Mouse (Mus musculus): ENCODE data around the gene Slc26a3.

Gene Slc26a3

DNA sequence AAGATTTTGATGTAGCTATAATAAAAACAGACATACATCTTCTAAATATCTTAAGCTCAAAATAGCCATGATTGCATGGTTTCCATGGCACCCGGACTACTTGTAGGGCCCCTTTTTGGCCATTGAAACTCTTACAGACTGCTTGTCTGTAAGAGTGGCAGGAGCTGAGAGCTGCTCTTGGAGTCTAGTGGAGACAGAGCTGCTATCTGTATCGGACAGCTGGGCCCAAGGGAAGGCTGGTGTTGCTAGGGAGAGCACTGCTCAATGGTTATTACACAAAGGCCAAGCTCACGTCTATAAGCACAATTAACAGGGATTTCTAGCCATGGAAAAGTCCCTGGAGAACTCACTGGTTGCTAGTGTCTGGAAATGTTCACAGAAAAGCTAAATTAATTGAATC, 130.7 kb downstream of the Slc26a3 start:
- DNase-seq = no peak
